Mouse (Mus musculus) embryonic facial prominence, embryonic 15.5 days (tissue): ENCODE data around the gene Anapc13. TPM values are rescaled to one million over a fixed set of nuclear protein-coding genes. Genes with fewer than 3 reads are reported as not detected.

Experiments
- ATAC-seq: fragments of 200-750 bp; cut with Nextera tagmentation; 2 replicates; pipeline ENCODE4 v1.8.0; 2017; ENCODE audit warnings: low read depth, moderate TSS enrichment; ENCODE audit not compliant: insufficient number of reproducible peaks, low FRiP score, low TSS enrichment
- H3K27ac ChIP-seq: fragments of 300-500 bp; sonication (generic); replicated peaks from 2 replicates; pipeline ENCODE4 v1.5.1; 2015; ENCODE audit warnings: mild to moderate bottlenecking, inconsistent platforms
- H3K27me3 ChIP-seq: fragments of 300-500 bp; sonication (generic); 2 replicates; pipeline ENCODE4 v1.6.1; 2015; ENCODE audit warnings: inconsistent platforms
- H3K36me3 ChIP-seq: fragments of 300-500 bp; sonication (generic); 2 replicates; pipeline ENCODE4 v1.6.1; 2015; ENCODE audit warnings: mild to moderate bottlenecking, inconsistent platforms
- H3K4me1 ChIP-seq: fragments of 300-500 bp; sonication (generic); 2 replicates; pipeline ENCODE4 v1.6.1; 2015; ENCODE audit warnings: inconsistent platforms
- H3K4me2 ChIP-seq: fragments of 300-500 bp; sonication (generic); replicated peaks from 2 replicates; pipeline ENCODE4 v1.6.1; 2015; ENCODE audit warnings: mild to moderate bottlenecking, inconsistent platforms
- H3K4me3 ChIP-seq: fragments of 300-500 bp; sonication (generic); replicated peaks from 2 replicates; pipeline ENCODE4 v1.5.1; 2015; ENCODE audit warnings: mild to moderate bottlenecking, inconsistent platforms
- H3K9ac ChIP-seq: fragments of 300-500 bp; sonication (generic); 2 replicates; pipeline ENCODE4 v1.6.1; 2015; ENCODE audit warnings: inconsistent platforms
- H3K9me3 ChIP-seq: fragments of 300-500 bp; sonication (generic); replicated peaks from 2 replicates; pipeline ENCODE4 v1.6.1; 2016; ENCODE audit warnings: inconsistent platforms
- WGBS: fragments of 180-500 bp; shearing (Covaris S2); methylation state at CpG from one replicate; pipeline ENCODE4 v1.1.7; 2015; 5-methylcytosine and 5-hydroxymethylcytosine counted together
- polyA plus RNA-seq: library from polyadenylated mRNA; unstranded; fragments of >200 nt; fragmentation: Nextera tagmentation; extraction: Ambion mirVana; gene quantifications from 2 replicates; pipeline ENCODE4 v1.2.1, GENCODE M21; 2015

The Anapc13 gene
- polyA plus RNA-seq, 1 experiment from 2014 or later = 182 TPM

DNA sequence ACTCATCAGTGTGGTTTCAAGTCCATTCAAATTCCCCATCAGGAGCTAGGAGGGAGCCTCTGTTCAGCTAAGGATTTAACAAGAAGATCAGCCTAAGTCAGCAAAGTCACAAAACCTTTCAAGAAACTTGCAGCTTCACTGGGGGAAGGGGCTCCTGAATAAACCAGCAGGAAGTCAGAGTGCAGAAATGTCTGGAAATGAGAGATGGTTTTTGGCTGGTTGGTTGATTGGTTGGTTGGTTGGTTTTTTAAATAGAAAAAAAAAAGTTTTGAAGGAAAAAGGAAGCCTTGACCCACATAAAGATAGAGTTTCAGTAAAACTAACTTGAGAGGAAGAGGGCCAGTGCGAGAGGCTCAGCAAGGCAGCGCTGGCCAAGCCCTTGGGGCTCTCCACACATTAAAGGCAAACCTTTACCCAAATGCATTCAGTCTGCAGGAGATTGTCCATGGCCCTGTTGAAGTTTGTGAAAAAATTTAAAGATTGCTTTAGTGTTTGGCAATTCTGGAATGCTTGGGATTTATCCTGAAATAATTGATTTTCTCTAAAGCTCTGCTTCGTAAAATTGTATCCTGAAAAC, 19.1 kb downstream of the Anapc13 start:
- H3K27me3 ChIP-seq = no peaks in the 10 kb centered on the region
- peaks cover 63% of the 10 kb centered on the region for H3K4me1 ChIP-seq
- H3K9me3 ChIP-seq = no peaks in the 10 kb centered on the region
- 15% methylated on average over 3 of the region's 3 CpGs for WGBS
- H3K9ac ChIP-seq = no peak overlapping the region
- peak overlapping the region; percentile 96 for H3K27ac ChIP-seq
- no peaks in the 10 kb centered on the region for H3K36me3 ChIP-seq
- H3K4me2 ChIP-seq = no peak overlapping the region
- no peak for ATAC-seq
- no peak overlapping the region for H3K4me3 ChIP-seq

DNA sequence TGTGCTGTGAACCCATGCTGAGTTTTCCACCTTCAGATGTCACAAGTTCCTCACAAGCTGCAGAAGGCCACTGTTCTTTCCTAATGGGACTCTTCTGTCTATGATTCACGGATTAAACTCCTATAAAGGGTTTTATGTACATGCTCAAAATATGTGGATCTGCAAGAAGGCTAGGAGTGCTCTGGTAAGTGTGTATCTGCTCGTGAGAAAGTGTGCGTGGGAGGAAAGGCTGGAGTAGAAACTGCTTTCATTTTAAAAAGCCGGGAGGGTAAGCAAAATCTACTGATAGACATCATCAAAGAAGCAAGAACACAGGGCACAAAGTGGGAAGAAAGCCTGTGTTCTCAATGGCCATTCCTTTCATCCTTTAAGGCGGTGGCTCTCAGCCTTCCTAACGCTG, 20.9 kb downstream of the Anapc13 start:
- H3K9me3 ChIP-seq = no peaks in the 10 kb centered on the region
- no peak overlapping the region for H3K4me3 ChIP-seq
- no peaks in the 10 kb centered on the region for H3K27me3 ChIP-seq
- no peak for ATAC-seq
- H3K4me2 ChIP-seq = no peak overlapping the region
- H3K4me1 ChIP-seq = peaks cover 72% of the 10 kb centered on the region
- no peak overlapping the region for H3K9ac ChIP-seq
- H3K36me3 ChIP-seq = no peaks in the 10 kb centered on the region
- 71% methylated on average over 6 of the region's 6 CpGs for WGBS
- peak overlapping the region; percentile 96; the same call in 1 of the 2 replicates for H3K27ac ChIP-seq

DNA sequence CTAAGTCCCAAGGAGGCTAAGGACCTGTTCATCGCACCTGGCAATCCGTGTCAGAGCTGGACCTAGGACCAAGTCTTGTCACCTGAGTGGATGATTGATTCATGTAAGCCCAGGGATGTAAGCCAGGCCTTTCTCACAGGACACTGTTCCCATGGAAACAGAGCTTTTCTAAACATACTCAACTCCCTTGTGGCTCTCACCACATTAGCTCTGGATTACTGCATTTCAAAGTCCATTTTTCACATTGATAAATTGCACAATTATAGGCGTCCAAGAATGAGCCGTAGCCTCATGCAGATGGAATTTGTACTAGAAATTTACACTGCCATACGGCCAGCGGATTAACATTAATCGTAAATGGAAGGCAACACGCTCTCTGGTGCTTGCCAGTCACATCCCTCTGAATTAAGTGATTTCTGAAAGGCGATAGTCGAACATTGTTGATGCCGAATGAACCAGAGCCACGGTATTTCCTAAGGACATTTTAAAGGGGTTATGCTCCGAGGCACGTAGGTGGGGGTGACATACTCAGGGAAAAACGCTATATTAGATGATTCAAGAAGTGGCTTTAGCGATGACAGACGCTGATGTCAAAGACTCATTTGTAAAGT, 23.9 kb downstream of the Anapc13 start:
- Histone ChIP-seq H3K4me1 (peaks cover 42% of the 10 kb centered on the region), H3K9me3 (no peaks in the 10 kb centered on the region), H3K4me2 (no peak overlapping the region), H3K36me3 (no peaks in the 10 kb centered on the region), H3K27ac (peak overlapping the region; percentile 65), H3K27me3 (no peaks in the 10 kb centered on the region), H3K4me3 (no peak overlapping the region), H3K9ac (no peak overlapping the region)
- 35% methylated on average over 17 of the region's 17 CpGs for WGBS
- no peak for ATAC-seq

DNA sequence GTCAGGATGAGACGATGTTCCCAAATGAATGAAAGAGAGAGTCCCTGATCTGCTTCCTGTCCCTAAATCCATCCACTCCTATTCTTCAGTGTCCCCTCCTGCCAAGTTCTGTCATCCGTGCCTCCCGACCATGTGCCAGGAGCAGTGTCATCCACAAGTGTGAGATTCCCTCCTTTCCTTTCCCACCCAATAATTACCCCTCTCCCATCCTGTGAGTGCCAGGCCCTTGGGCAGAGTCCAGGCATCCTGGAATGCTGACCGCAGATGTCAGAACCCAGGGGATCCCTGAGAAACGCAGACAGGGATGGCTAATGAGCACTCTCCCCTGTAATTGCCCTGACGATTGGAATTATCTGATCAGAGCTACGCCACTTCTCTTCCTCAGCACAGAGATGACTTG, 24.5 kb downstream of the Anapc13 start:
- Histone ChIP-seq H3K9me3 (no peaks in the 10 kb centered on the region), H3K27ac (peak overlapping the region; percentile 65; the same call in 1 of the 2 replicates), H3K36me3 (no peaks in the 10 kb centered on the region), H3K4me3 (no peak overlapping the region), H3K9ac (no peak overlapping the region), H3K27me3 (no peaks in the 10 kb centered on the region), H3K4me1 (peaks cover 36% of the 10 kb centered on the region), H3K4me2 (no peak overlapping the region)
- ATAC-seq = peak; percentile 56; the same call in 1 of the 2 replicates
- WGBS = 21% methylated on average over 7 of the region's 7 CpGs

DNA sequence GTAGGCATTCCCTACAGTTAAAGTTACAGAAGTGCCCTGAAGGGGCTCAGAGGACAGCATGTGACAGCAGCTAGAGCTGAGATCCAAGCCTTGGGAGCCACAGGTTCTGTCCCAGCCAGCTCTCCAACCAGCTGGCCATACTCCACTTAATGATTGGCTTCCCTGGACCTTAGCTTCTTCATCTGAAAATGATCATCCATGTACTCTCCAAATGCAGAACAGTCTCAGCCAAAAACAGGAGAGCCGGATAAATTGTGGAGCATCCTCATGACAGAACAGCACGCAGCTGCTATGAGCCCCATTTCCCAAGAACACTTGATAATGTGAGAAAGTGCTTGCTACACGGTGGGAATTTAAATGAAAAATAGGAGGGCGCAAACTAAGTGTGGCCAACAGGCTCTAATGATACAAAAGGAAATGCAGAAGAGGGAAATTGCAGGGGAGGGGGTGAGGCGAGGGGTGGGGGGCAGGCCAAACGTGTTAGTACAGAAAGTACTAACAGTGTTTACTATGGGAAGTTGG, 25.2 kb downstream of the Anapc13 start:
- Histone ChIP-seq H3K9me3 (no peaks in the 10 kb centered on the region), H3K27ac (peak overlapping the region; percentile 65; the same call in 1 of the 2 replicates), H3K4me1 (peaks cover 32% of the 10 kb centered on the region), H3K4me2 (no peak overlapping the region), H3K9ac (no peak overlapping the region), H3K27me3 (no peaks in the 10 kb centered on the region), H3K36me3 (no peaks in the 10 kb centered on the region), H3K4me3 (no peak overlapping the region)
- no peak for ATAC-seq
- 44% methylated on average over 6 of the region's 6 CpGs for WGBS

DNA sequence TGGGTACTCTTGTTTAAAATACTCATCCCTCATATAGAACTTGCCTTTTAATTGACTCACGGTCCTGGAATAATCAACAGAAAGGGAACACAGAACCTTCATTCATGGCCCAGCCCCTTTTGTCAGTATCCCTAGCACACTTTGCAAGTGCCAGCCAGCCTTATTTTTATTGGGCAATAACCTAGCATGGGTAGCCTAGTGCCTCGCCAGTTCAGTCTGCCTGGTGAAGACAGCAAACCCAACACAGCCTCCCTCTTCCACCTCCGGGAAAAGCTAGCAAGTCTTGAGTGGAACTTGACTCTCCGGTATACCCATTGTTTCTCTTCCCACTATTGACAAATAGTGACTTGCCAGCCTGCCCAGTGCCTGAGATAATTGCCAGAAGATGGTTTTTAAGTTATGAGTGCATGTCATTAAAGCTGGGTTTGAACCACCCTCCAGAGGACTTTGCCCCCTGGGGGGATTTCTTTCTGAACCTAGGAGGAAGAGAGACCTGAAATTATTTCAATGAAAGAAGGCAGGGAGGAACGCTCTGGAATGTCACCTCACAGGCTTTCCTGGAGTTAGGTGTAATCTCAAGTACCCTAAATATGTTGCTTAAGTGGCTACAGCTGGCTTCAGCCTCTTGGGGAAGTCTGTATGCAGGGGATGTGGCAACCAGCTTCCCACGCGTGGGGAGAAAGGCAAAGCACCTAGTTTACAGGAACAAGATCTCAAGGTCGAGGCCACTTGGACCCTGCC, 30.4 kb downstream of the Anapc13 start:
- no peak overlapping the region for H3K9ac ChIP-seq
- H3K4me1 ChIP-seq = peaks cover 9% of the 10 kb centered on the region; the same call in 1 of the 2 replicates
- no peaks in the 10 kb centered on the region for H3K36me3 ChIP-seq
- H3K27ac ChIP-seq = no peak overlapping the region; the same call in 1 of the 2 replicates
- no peaks in the 10 kb centered on the region for H3K9me3 ChIP-seq
- H3K4me2 ChIP-seq = no peak overlapping the region
- 41% methylated on average over 8 of the region's 8 CpGs for WGBS
- no peak overlapping the region for H3K4me3 ChIP-seq
- no peak for ATAC-seq
- no peaks in the 10 kb centered on the region for H3K27me3 ChIP-seq

DNA sequence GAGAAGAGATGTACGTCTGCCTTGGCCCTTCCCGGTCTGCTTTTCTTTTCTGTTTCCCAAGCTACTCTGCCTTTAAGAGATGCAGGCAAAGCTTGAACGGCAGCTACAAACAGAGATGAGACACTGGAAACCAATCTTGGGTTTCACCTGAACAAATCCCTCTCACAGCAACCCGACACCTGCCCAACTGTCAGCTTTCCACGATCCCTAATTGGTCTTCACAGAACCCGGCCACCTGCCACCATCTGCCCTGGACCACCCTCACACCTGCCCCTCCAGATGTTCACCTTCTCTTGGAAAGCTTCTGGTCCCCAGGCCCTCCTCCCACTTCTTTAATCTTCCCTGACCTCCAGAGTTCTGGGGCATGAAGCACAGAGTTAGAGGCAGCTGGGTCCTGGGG, 42.0 kb downstream of the Anapc13 start:
- no peak overlapping the region for H3K9ac ChIP-seq
- no peaks in the 10 kb centered on the region for H3K36me3 ChIP-seq
- 0 out of 2 replicates have a peak, but pooled peaks cover 6% of the 10 kb centered on the region for H3K4me1 ChIP-seq
- no peaks in the 10 kb centered on the region for H3K9me3 ChIP-seq
- no peak overlapping the region for H3K4me2 ChIP-seq
- ATAC-seq = 0 out of 2 replicates have a peak, but pooled peaks have one; percentile 53
- peak overlapping the region; percentile 22; the same call in 1 of the 2 replicates for H3K27ac ChIP-seq
- no peaks in the 10 kb centered on the region for H3K27me3 ChIP-seq
- 20% methylated on average over 6 of the region's 6 CpGs for WGBS
- H3K4me3 ChIP-seq = no peak overlapping the region

DNA sequence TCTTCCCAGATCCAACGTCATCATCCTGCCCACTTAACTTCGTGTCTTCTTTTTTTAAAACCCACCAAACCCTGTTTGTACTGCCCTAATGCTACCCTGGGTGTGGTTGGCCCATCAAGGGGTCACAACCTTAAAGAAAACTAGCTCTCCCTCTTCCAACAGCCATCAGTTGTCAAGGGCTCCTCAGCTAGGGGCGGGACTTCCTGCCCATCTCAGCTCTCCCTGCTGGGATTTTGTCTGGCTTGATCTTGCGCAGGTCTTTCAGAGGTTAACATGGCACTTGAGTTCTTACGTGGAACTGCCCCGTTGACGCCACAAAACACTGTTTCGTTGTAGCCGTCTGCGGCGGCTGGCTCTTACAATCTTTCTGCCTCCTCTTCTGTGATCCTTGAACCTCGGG, 42.8 kb downstream of the Anapc13 start:
- H3K4me1 ChIP-seq = 0 out of 2 replicates have a peak, but pooled peaks cover 6% of the 10 kb centered on the region
- H3K9ac ChIP-seq = no peak overlapping the region
- no peaks in the 10 kb centered on the region for H3K9me3 ChIP-seq
- H3K4me3 ChIP-seq = no peak overlapping the region
- H3K27me3 ChIP-seq = no peaks in the 10 kb centered on the region
- no peaks in the 10 kb centered on the region for H3K36me3 ChIP-seq
- no peak overlapping the region for H3K4me2 ChIP-seq
- H3K27ac ChIP-seq = no peak overlapping the region
- 84% methylated on average over 12 of the region's 12 CpGs for WGBS
- ATAC-seq = no peak

DNA sequence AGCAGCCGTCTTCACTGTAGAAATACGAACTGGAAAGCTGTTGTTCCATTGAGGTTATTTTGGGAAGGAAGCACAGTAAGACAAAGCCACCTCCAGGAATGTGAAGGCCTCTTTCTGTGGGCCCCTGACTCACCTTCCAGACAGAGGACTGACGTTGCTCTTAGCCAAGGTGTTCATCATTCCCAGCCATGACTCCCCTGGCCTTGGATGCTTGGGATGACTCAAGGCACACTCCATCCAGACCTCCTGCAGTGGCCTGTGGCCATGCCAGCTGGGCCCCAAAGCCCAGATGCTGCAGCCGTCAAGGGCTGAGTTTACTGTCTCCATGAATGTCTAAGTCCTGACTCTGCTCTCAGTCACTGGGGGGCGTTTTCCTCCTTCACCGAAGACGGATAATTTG, 47.3 kb downstream of the Anapc13 start:
- Histone ChIP-seq H3K4me2 (no peak overlapping the region), H3K4me1 (0 out of 2 replicates have a peak, but pooled peaks cover 2% of the 10 kb centered on the region), H3K9ac (no peak overlapping the region), H3K9me3 (no peaks in the 10 kb centered on the region), H3K27ac (no peak overlapping the region), H3K27me3 (no peaks in the 10 kb centered on the region), H3K36me3 (no peaks in the 10 kb centered on the region), H3K4me3 (no peak overlapping the region)
- no peak for ATAC-seq
- 53% methylated on average over 7 of the region's 7 CpGs for WGBS

DNA sequence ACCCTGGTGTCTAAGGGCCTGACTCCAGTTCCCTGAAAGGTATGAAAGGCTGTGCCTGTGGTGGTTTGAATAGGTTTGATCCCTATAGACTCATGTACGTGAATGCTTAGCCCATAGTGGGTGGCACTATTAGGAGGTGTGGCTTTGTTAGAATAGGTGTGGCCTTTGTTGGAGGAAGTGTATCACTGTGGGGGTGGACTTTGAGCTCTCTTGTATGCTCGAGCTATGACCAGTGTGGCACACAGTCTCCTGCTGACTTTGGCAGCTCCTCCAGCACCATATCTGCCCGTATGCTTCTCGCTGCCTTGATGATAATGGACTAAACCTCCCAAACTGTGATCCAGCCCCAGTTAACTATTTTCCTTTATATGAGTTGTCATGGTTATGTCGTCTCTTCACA, 49.8 kb downstream of the Anapc13 start:
- H3K9me3 ChIP-seq = no peaks in the 10 kb centered on the region
- H3K36me3 ChIP-seq = no peaks in the 10 kb centered on the region
- no peak overlapping the region for H3K27ac ChIP-seq
- no peak overlapping the region for H3K4me2 ChIP-seq
- ATAC-seq = no peak
- no peaks in the 10 kb centered on the region for H3K4me1 ChIP-seq
- 82% methylated on average over 5 of the region's 5 CpGs for WGBS
- no peak overlapping the region for H3K9ac ChIP-seq
- H3K27me3 ChIP-seq = no peaks in the 10 kb centered on the region
- no peak overlapping the region for H3K4me3 ChIP-seq

DNA sequence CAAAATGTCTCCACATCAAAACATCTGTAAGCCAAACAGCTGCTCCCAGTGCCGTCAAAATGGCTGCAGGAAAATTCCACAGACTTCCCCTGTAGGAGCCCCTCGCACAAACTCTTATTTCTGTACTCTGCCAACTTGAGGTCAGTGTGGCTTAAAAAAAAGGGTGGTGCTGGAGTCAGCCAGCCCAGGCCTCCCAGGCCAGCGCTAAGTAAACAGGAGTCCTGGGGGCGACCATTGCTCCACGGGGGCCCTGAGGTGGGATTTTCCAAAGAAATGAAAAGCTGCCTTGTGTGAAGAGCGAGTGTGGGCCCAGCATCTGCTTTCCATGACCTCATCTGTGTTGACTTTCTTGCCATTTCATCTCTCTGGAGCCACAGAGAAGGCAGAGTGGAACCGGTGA, 55.4 kb downstream of the Anapc13 start:
- 27% methylated on average over 7 of the region's 7 CpGs for WGBS
- no peaks in the 10 kb centered on the region for H3K9me3 ChIP-seq
- ATAC-seq = peak; percentile 72; the same call in 1 of the 2 replicates
- no peak overlapping the region for H3K9ac ChIP-seq
- no peak overlapping the region for H3K4me2 ChIP-seq
- H3K27ac ChIP-seq = peak overlapping the region; percentile 52; the same call in 1 of the 2 replicates
- H3K4me3 ChIP-seq = no peak overlapping the region
- no peaks in the 10 kb centered on the region for H3K27me3 ChIP-seq
- peaks cover 8% of the 10 kb centered on the region for H3K4me1 ChIP-seq
- no peaks in the 10 kb centered on the region for H3K36me3 ChIP-seq
